Mouse (Mus musculus) v-Abl transformed pro-B cells (cell line): ENCODE measurements around the gene Psma6.

ENCODE experiments used
- in situ Hi-C, 2 experiments: fragments of 400-800 bp; cut with MboI; formaldehyde crosslinking; loops; one replicate each; pipeline ENCODE4 v1.15.1; 2025; ENCODE audit not compliant: unreplicated experiment in 2 of 2

The Psma6 gene

GRCm38 (mm10) chr12:55456893-55457292 is 72.9 kb downstream of the Psma6 start:
- in situ Hi-C loops, result loop anchor here in 1 of 2 experiments (5.0 kb wide), 1 partner anchor 35 kb away; the partner anchor contains the start of gene Nfkbia

DNA sequence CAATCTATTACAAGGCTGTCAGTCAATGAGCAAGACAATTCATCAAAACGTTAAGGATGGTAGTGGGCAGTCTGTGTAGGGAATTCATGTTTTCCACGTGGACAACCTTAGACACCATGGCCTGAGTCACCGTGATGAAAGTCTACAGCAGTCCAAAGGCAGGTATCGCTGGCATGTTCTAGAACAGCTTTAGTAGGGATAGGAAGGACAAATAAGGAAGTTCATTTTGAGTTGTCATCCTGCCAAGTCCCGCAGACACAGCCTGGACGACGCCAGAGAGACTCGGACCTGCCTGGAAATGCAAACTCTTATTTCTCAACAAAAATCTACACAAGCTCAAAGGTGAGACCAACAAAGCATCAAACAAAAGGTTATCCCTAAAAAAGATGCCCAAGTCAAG is 75.7 kb downstream of the Psma6 start:
- in situ Hi-C loops, result loop anchor here in 1 of 2 experiments (5.0 kb wide), 1 partner anchor 33 kb away; the partner anchor contains the start of gene Nfkbia

DNA sequence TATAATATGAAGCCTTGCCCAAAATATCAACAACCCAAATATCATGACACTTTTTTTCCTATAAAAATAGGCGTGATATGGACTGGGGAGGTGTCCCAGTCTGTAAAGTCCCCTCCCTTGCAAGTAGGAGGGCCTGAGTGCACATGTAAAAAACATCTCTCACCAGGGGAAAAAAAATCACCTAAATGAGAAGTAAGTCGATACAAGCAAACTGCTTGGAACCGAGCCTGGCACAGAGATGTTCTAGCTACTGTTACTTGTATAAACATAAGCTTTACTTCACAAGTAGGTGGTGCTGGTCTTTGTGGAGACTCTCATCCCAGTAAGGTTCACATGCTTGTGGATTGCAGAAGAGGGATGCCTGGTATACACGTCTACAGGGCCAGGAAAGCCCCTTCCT is 76.9 kb downstream of the Psma6 start:
- in situ Hi-C loops, result no loop called here

GRCm38 (mm10) chr12:55461767-55462166 is 77.7 kb downstream of the Psma6 start:
- in situ Hi-C loops, result no loop called here

DNA sequence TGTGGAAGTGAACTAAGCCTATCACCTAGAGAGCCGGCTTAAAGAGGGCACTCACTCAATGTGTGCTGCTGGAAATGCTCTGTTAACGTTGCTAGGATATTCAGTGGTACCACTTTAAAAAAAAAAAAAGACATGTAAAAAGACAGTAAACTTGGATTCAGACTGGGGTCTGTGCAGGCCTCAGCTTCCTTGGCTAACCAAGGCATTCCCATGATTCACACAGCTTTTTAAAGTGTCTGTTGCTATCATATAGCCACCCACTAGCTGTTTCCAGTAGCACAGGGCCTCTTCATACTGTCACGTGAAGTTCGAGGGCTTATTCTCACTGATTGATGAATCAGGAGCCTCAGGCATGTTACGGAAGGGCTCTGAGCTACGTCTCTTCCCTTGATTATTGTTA is 78.4 kb downstream of the Psma6 start:
- in situ Hi-C loops, result no loop called here

- in situ Hi-C loops, result no loop called here
Measured at GRCm38 (mm10) chr12:55463087-55463486, 79.1 kb downstream of the Psma6 start.

GRCm38 (mm10) chr12:55463992-55464845 is 80.2 kb downstream of the Psma6 start:
- in situ Hi-C loops, result no loop called here

GRCm38 (mm10) chr12:55464846-55465361 is 80.9 kb downstream of the Psma6 start:
- in situ Hi-C loops, result no loop called here

GRCm38 (mm10) chr12:55465401-55465983 is 81.5 kb downstream of the Psma6 start:
- in situ Hi-C loops, result no loop called here

- in situ Hi-C loops, result no loop called here
Measured at GRCm38 (mm10) chr12:55466088-55466701, 82.2 kb downstream of the Psma6 start.

- in situ Hi-C loops, result no loop called here
Measured at GRCm38 (mm10) chr12:55466816-55467215, 82.8 kb downstream of the Psma6 start.

DNA sequence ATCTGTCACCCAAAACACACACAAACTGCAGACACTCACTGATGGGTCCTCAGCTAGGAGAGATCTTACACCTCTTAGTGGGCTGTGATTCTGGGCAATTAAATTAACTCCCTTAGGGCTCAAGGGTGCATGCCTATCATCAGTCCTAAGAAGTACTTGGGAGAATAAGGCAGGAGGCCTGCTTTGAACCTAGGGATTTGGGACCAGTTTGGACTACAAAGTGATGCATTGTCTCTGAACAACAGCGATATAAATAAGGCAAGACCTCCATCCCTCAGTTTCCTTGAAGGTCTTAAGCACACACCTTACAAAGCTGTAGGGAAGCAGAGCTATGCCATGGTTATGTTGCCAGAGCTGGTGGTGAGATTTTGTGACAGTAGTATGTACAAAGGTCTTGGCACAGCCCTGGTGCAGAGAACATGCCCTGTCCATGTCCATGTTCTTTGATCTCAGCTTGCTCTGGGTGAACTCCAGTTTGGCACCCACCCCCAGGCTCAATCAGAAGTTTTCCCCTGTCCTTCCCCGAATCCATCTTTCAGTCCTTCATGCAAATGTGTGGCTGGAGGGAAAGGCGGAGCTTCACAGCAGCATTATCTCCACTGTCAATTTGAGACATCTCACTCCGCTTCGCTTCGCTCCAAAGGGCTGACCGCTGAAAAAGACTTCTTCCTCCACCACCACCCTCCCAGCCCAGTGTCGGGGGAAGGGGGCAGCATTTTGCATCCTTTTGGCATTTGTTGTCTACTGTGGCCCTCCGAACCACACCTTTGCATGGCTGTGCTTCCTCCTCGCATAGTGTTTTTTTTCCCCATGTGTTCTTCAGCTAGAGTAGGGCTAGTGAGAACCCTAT is 83.5 kb downstream of the Psma6 start:
- in situ Hi-C loops, result no loop called here
